Mouse (Mus musculus) brain, embryonic 14.5 days (tissue): Measurements from ENCODE around the gene Npr1.

Source experiments
- CTCF ChIP-seq: fragments of 200-500 bp; IDR thresholded peaks from 2 replicates; pipeline ENCODE4 v1.5.1; 2012; ENCODE audit warnings: inconsistent platforms, mild to moderate bottlenecking, moderate library complexity, borderline replicate concordance; ENCODE audit not compliant: insufficient read depth, insufficient read length; ENCODE audit errors: extremely low read depth
- POLR2A ChIP-seq: fragments of 200-500 bp; IDR thresholded peaks from 2 replicates; pipeline ENCODE4 v1.6.1; 2012; ENCODE audit warnings: mild to moderate bottlenecking, inconsistent platforms, borderline replicate concordance; ENCODE audit not compliant: poor library complexity, insufficient read depth, insufficient read length, severe bottlenecking; ENCODE audit errors: extremely low read depth

GRCm38 (mm10) chr3:90445417-90446200, 20.1 kb downstream of the Npr1 start:
- TF ChIP-seq POLR2A (no peak), CTCF (no peak)
